Mouse (Mus musculus) C2C12 (cell line): Measurements from ENCODE around the gene Nol10.

Source experiments
- CTCF ChIP-seq: IDR thresholded peaks from one replicate; pipeline ENCODE4 v1.5.1; 2011; ENCODE audit not compliant: control insufficient read depth, insufficient read depth, insufficient read length
- MAX ChIP-seq: IDR thresholded peaks from one replicate; pipeline ENCODE4 v1.6.1; 2011; ENCODE audit warnings: mild to moderate bottlenecking, control low read depth

DNA sequence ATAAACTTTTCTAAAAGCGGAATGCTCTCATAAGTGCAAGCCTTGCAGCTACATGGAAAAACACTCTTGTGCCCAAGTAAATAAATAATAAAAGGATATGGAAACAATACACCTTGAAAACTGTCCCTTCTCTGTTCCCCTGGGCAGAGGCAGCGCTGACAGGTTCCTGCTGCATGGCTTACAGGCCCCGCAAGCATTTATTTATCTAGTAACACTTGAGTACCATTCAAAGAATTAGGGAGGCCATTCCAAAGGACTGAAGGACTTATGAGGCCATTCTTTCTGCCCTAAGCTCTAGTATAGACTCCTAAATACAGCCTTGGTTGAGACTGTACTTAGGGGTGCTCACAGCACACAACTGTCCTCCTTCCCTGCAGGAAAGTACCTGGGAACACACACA is 29.8 kb upstream of the Nol10 start:
- no peak for TF ChIP-seq CTCF
- no peak for TF ChIP-seq MAX
